Mouse (Mus musculus) liver, embryonic 14.5 days (tissue): ENCODE measurements around the gene Nek10.

Experiments
- CTCF ChIP-seq: IDR thresholded peaks from 2 replicates; pipeline ENCODE4 v1.5.1; 2016; ENCODE audit warnings: antibody characterized with exemption, low read depth, control low read depth
- EP300 ChIP-seq: IDR thresholded peaks from 2 replicates; pipeline ENCODE4 v1.6.1; 2016; ENCODE audit warnings: antibody characterized with exemption, low read depth

GRCm38 (mm10) chr14:14832520-14833240 lies 29.5 kb downstream of the Nek10 start:
- TF ChIP-seq CTCF (no peak), EP300 (no peak)
